In genomic region chr10:127323131-127323855, GRCm38 (mm10) we compare ENCODE assay signal across 12 mouse cellular contexts. TPM values are rescaled to one million over a fixed set of nuclear protein-coding genes. Genes with fewer than 3 reads are reported as not detected.
DNase-seq lines count a peak whose midpoint lies in the region; ATAC-seq and TF ChIP-seq lines count a peak whose summit lies in the region.
"Had no signal": no experiment of that assay in that cellular context is flagged by ENCODE, and none has a peak within 500 bp of the region (broad histone marks: within the 10 kb centered on the region; RNA-seq: fewer than 3 reads in every experiment).

No protein-coding gene starts in this region.

- TF ChIP-seq EP300 in MEL (IDR thresholded peaks at IDR 0.05; ENCODE audit: low read depth in 1 of 2, low read length in 2 of 2) = peak; percentile 6 to 43; a peak in 3 of 4 replicates

- no peaks in the 10 kb centered on the region for H3K4me1 ChIP-seq in kidney, adult 2 months (ENCODE audit: control insufficient read depth, insufficient read depth, low read length)
- peaks cover 11 to 19% of the 10 kb centered on the region in 2 experiments for H3K4me1 ChIP-seq in MEL (ENCODE audit: control insufficient read depth in 1 of 2, insufficient read depth in 2 of 2, low read length in 2 of 2)
- H3K4me1 ChIP-seq in liver, embryonic 13.5 days (replicated peaks) = peaks cover 62% of the 10 kb centered on the region
- H3K4me1 ChIP-seq in limb, embryonic 10.5 days = peaks cover 34% of the 10 kb centered on the region

- H3K9ac ChIP-seq in MEL (ENCODE audit: control insufficient read depth, low read depth, low read length, poor library complexity, severe bottlenecking) = peak overlapping the region; percentile 71
- peak overlapping the region; percentile 39 for H3K9ac ChIP-seq in liver, embryonic 13.5 days
- H3K9ac ChIP-seq: limb, embryonic 13.5 days had no signal

- no peak for ATAC-seq in liver, embryonic 13.5 days (ENCODE audit: low read depth)

- TF ChIP-seq CTCF in kidney, adult 2 months (conservative IDR thresholded peaks at IDR 0.05; ENCODE audit: insufficient read depth, insufficient read length, low read depth, low read length) = no peak
- no peak for TF ChIP-seq CTCF in MEL (IDR thresholded peaks at IDR 0.05 in 2 of 3, conservative IDR thresholded peaks at IDR 0.05 in 1 of 3; ENCODE audit: control insufficient read depth in 1 of 3, insufficient read depth in 1 of 3, low read depth in 2 of 3, low read length in 3 of 3, poor library complexity in 1 of 3, severe bottlenecking in 1 of 3)

- peak; percentile 13 for DNase-seq in kidney, adult 2 months
- DNase-seq in kidney, postnatal 14 days = no peak
- peak; percentile 85 for DNase-seq in MEL (ENCODE audit: low read depth, low spot score)
- DNase-seq in liver, embryonic 13.5 days = no peak
- DNase-seq in naive thymus-derived CD4-positive, alpha-beta T cell, adult 2 months (ENCODE audit: low read depth) = peak; percentile 51
- no peak for DNase-seq in MN1 (ENCODE audit: low spot score)
- no peak for DNase-seq in limb, embryonic 10.5 days (ENCODE audit: low spot score)
- DNase-seq in adrenal gland, adult 2 months = no peak
- DNase-seq: cerebellum, adult 9-11 months; heart, postnatal 14 days had no signal

- H3K79me2 ChIP-seq in MEL (ENCODE audit: control insufficient read depth, insufficient read depth, low read length, poor library complexity) = peaks cover 2% of the 10 kb centered on the region; the same call in 1 of the 2 replicates

- H3K36me3 ChIP-seq in kidney, adult 2 months (ENCODE audit: control insufficient read depth, insufficient read depth, low read length) = no peaks in the 10 kb centered on the region
- peaks cover 0 to 11% of the 10 kb centered on the region in 2 experiments; a peak in 2 of 4 replicates for H3K36me3 ChIP-seq in MEL (ENCODE audit: control insufficient read depth in 1 of 2, insufficient read depth in 2 of 2, low read length in 2 of 2)
- H3K36me3 ChIP-seq in liver, embryonic 13.5 days = no peaks in the 10 kb centered on the region
- 0 out of 2 replicates have a peak, but pooled peaks cover 2% of the 10 kb centered on the region for H3K36me3 ChIP-seq in limb, embryonic 10.5 days
- H3K36me3 ChIP-seq: limb, embryonic 13.5 days had no signal

- no peak for TF ChIP-seq POLR2A in kidney, adult 2 months (IDR thresholded peaks at IDR 0.05; ENCODE audit: low read depth, low read length)
- TF ChIP-seq POLR2A in MEL (IDR thresholded peaks at IDR 0.05; ENCODE audit: control insufficient read depth in 1 of 2, insufficient read depth in 1 of 2, low read depth in 1 of 2, low read length in 2 of 2, poor library complexity in 1 of 2) = peak in 1 of 2 experiments; percentile 58; a peak in 2 of 4 replicates

- H3K9me3 ChIP-seq in MEL (replicated peaks; ENCODE audit: insufficient read depth, low read length) = no peaks in the 10 kb centered on the region
- H3K9me3 ChIP-seq in liver, embryonic 13.5 days (replicated peaks) = no peaks in the 10 kb centered on the region
- H3K9me3 ChIP-seq in limb, embryonic 10.5 days (replicated peaks) = no peaks in the 10 kb centered on the region
- H3K9me3 ChIP-seq: limb, embryonic 13.5 days had no signal

- no peak for TF ChIP-seq RAD21 in MEL (IDR thresholded peaks at IDR 0.05; ENCODE audit: low read depth, low read length)

- H3K27ac ChIP-seq in kidney, adult 2 months (ENCODE audit: insufficient read depth, low read depth, low read length) = no peak overlapping the region; the same call in 1 of the 2 replicates
- H3K27ac ChIP-seq in MEL (ENCODE audit: control insufficient read depth, low read depth, low read length) = peak overlapping the region; percentile 64
- peak overlapping the region; percentile 69 for H3K27ac ChIP-seq in liver, embryonic 13.5 days
- no peak overlapping the region; the same call in 1 of the 2 replicates for H3K27ac ChIP-seq in limb, embryonic 10.5 days
- H3K27ac ChIP-seq: limb, embryonic 13.5 days had no signal

- H3K4me2 ChIP-seq in liver, embryonic 13.5 days = peak overlapping the region; percentile 44
- H3K4me2 ChIP-seq: limb, embryonic 13.5 days had no signal

- no peak overlapping the region for H3K4me3 ChIP-seq in kidney, adult 2 months (ENCODE audit: insufficient read depth, low read depth, low read length)
- peak overlapping the region; percentile 53 to 89 for H3K4me3 ChIP-seq in MEL (ENCODE audit: control insufficient read depth in 1 of 2, insufficient read depth in 1 of 2, low read depth in 2 of 2, low read length in 2 of 2)
- peak overlapping the region; percentile 36 for H3K4me3 ChIP-seq in liver, embryonic 13.5 days (replicated peaks)
- no peak overlapping the region for H3K4me3 ChIP-seq in limb, embryonic 10.5 days
- H3K4me3 ChIP-seq: limb, embryonic 13.5 days had no signal

- WGBS in kidney, adult 2 months = 65% methylated on average over 17 of the region's 17 CpGs
- WGBS in liver, embryonic 13.5 days (ENCODE audit: insufficient replicate concordance) = 24% methylated on average over 17 of the region's 17 CpGs
- WGBS in limb, embryonic 10.5 days = 77% methylated on average over 17 of the region's 17 CpGs

- peaks cover 2% of the 10 kb centered on the region; the same call in 1 of the 2 replicates for H3K27me3 ChIP-seq in kidney, adult 2 months (replicated peaks; ENCODE audit: control insufficient read depth, insufficient read depth, low read length)
- no peaks in the 10 kb centered on the region for H3K27me3 ChIP-seq in MEL (ENCODE audit: control insufficient read depth in 1 of 2, insufficient read depth in 2 of 2, low read length in 2 of 2)
- H3K27me3 ChIP-seq in liver, embryonic 13.5 days = peaks cover 32% of the 10 kb centered on the region
- peaks cover 53% of the 10 kb centered on the region for H3K27me3 ChIP-seq in limb, embryonic 10.5 days (ENCODE audit: low read depth, poor library complexity, severe bottlenecking)

TF ChIP-seq in MEL, 35 proteins besides CTCF, POLR2A, EP300 and RAD21 (continues in another document):
- TF ChIP-seq USF2 (IDR thresholded peaks at IDR 0.05; ENCODE audit: borderline replicate concordance in 1 of 2, insufficient read depth in 1 of 2, low read depth in 1 of 2, low read length in 2 of 2) (no peak), UBTF (IDR thresholded peaks at IDR 0.05; ENCODE audit: borderline replicate concordance, insufficient read depth, low read depth, low read length) (no peak), TCF12 (IDR thresholded peaks at IDR 0.05; ENCODE audit: low read depth, low read length) (0 out of 2 replicates have a peak, but pooled peaks have one; percentile 8), MEF2A (IDR thresholded peaks at IDR 0.05; ENCODE audit: extremely low read depth, insufficient replicate concordance, low read depth, low read length, poor library complexity, severe bottlenecking) (no peak), RCOR1 (IDR thresholded peaks at IDR 0.05; ENCODE audit: low read depth, low read length) (no peak)

RNA-seq across cellular contexts. Expression of gene Arhgap9, which starts 1.5 kb away (rescaled TPM):
- 2.7 and 6.0 TPM in 2 replicates for polyA plus RNA-seq in kidney, adult 2 months (2012; rRNA removed)
- total RNA-seq in MEL (2012; rRNA removed) = 24.4 and 27.7 TPM in 2 replicates
- polyA plus RNA-seq in MEL (2012; ENCODE audit: insufficient read depth in 1 of 2, insufficient read length in 2 of 2, low read depth in 1 of 2, low replicate concordance in 2 of 2, missing spikeins in 1 of 2) = 10 to 100 TPM in 1 of 2 experiments, not detected in 1; 41.1 TPM
- 14.0 and 15.1 TPM in 2 replicates for polyA plus RNA-seq in liver, embryonic 13.5 days (2015; fragmentation: Nextera tagmentation; extraction: Ambion mirVana)
- 5.5 and 5.9 TPM in 2 replicates for polyA plus RNA-seq in limb, embryonic 10.5 days (2016; fragmentation: Nextera tagmentation; extraction: Ambion mirVana)
- total RNA-seq in adrenal gland, adult 2 months (2021) = 1 to 10 TPM; 1.9 to 2.7 TPM
- polyA plus RNA-seq in adrenal gland, adult 2 months (2012; rRNA removed) = 2.7 and 3.7 TPM in 2 replicates

RNA-seq across cellular contexts. Expression of gene Mars, which starts 11.7 kb away (rescaled TPM):
- 44.4 and 48.3 TPM in 2 replicates for polyA plus RNA-seq in kidney, adult 2 months (2012; rRNA removed)
- total RNA-seq in MEL (2012; rRNA removed) = 147 and 162 TPM in 2 replicates
- polyA plus RNA-seq in MEL (2012; ENCODE audit: insufficient read depth in 1 of 2, insufficient read length in 2 of 2, low read depth in 1 of 2, low replicate concordance in 2 of 2, missing spikeins in 1 of 2) = 100 to 1,000 TPM in 1 of 2 experiments, not detected in 1; 195 TPM
- 150 and 166 TPM in 2 replicates for polyA plus RNA-seq in liver, embryonic 13.5 days (2015; fragmentation: Nextera tagmentation; extraction: Ambion mirVana)
- polyA plus RNA-seq in limb, embryonic 10.5 days (2016; fragmentation: Nextera tagmentation; extraction: Ambion mirVana) = 170 and 205 TPM in 2 replicates
- total RNA-seq in adrenal gland, adult 2 months (2021) = 100 to 1,000 TPM; 106 to 128 TPM
- polyA plus RNA-seq in adrenal gland, adult 2 months (2012; rRNA removed) = 90.6 and 111 TPM in 2 replicates

RNA-seq across cellular contexts. Expression of gene Gli1, which starts 18.5 kb away (rescaled TPM):
- 1.7 and 3.0 TPM in 2 replicates for polyA plus RNA-seq in kidney, adult 2 months (2012; rRNA removed)
- 1.3 and 1.4 TPM in 2 replicates for total RNA-seq in MEL (2012; rRNA removed)
- 1 to 10 TPM in 1 of 2 experiments, not detected in 1; 8.0 TPM for polyA plus RNA-seq in MEL (2012; ENCODE audit: insufficient read depth in 1 of 2, insufficient read length in 2 of 2, low read depth in 1 of 2, low replicate concordance in 2 of 2, missing spikeins in 1 of 2)
- 0.21 and 0.31 TPM in 2 replicates for polyA plus RNA-seq in liver, embryonic 13.5 days (2015; fragmentation: Nextera tagmentation; extraction: Ambion mirVana)
- polyA plus RNA-seq in limb, embryonic 10.5 days (2016; fragmentation: Nextera tagmentation; extraction: Ambion mirVana) = 10.9 and 11.7 TPM in 2 replicates
- 1 to 10 TPM; 2.6 to 5.0 TPM for total RNA-seq in adrenal gland, adult 2 months (2021)
- polyA plus RNA-seq in adrenal gland, adult 2 months (2012; rRNA removed) = 9.1 and 10.2 TPM in 2 replicates

RNA-seq across cellular contexts. Expression of gene Inhbe, which starts 30.9 kb away (rescaled TPM):
- not detected in 2 replicates for polyA plus RNA-seq in kidney, adult 2 months (2012; rRNA removed)
- total RNA-seq in MEL (2012; rRNA removed) = not detected in 2 replicates
- polyA plus RNA-seq in MEL (2012; ENCODE audit: insufficient read depth in 1 of 2, insufficient read length in 2 of 2, low read depth in 1 of 2, low replicate concordance in 2 of 2, missing spikeins in 1 of 2) = under 1 TPM in 1 of 2 experiments, not detected in 1; 0.03 TPM
- polyA plus RNA-seq in liver, embryonic 13.5 days (2015; fragmentation: Nextera tagmentation; extraction: Ambion mirVana) = 0.32 and 0.38 TPM in 2 replicates
- 0.13 TPM in 1 of 2 replicates, not detected in the other for polyA plus RNA-seq in limb, embryonic 10.5 days (2016; fragmentation: Nextera tagmentation; extraction: Ambion mirVana)
- total RNA-seq in adrenal gland, adult 2 months (2021) = not detected
- polyA plus RNA-seq in adrenal gland, adult 2 months (2012; rRNA removed) = 0.01 and 0.02 TPM in 2 replicates
- total RNA-seq: heart, postnatal 14 days; layer of hippocampus, adult 18-20 months had no signal

RNA-seq across cellular contexts. Expression of gene Mbd6, which starts 34.5 kb away (rescaled TPM):
- polyA plus RNA-seq in kidney, adult 2 months (2012; rRNA removed) = 24.6 and 26.8 TPM in 2 replicates
- total RNA-seq in MEL (2012; rRNA removed) = 4.2 and 5.0 TPM in 2 replicates
- polyA plus RNA-seq in MEL (2012; ENCODE audit: insufficient read depth in 1 of 2, insufficient read length in 2 of 2, low read depth in 1 of 2, low replicate concordance in 2 of 2, missing spikeins in 1 of 2) = 10 to 100 TPM in 1 of 2 experiments, not detected in 1; 44.8 TPM
- 5.9 and 6.5 TPM in 2 replicates for polyA plus RNA-seq in liver, embryonic 13.5 days (2015; fragmentation: Nextera tagmentation; extraction: Ambion mirVana)
- polyA plus RNA-seq in limb, embryonic 10.5 days (2016; fragmentation: Nextera tagmentation; extraction: Ambion mirVana) = 16.7 and 18.8 TPM in 2 replicates
- 10 to 100 TPM; 39.7 to 45.0 TPM for total RNA-seq in adrenal gland, adult 2 months (2021)
- polyA plus RNA-seq in adrenal gland, adult 2 months (2012; rRNA removed) = 99.9 and 105 TPM in 2 replicates

Comparison
In these comparisons a context has a peak if more than half of its experiments do, and no peak if none do; other contexts are left out.
1. DNase-seq: peak in kidney, adult 2 months (single experiment), MEL (single experiment) and naive thymus-derived CD4-positive, alpha-beta T cell, adult 2 months (single experiment); none in kidney, postnatal 14 days (single experiment), liver, embryonic 13.5 days (single experiment), MN1 (single experiment), limb, embryonic 10.5 days (single experiment) and adrenal gland, adult 2 months (single experiment).
2. H3K27ac ChIP-seq: peak in MEL (single experiment) and liver, embryonic 13.5 days (single experiment); none in kidney, adult 2 months (single experiment) and limb, embryonic 10.5 days (single experiment).
3. H3K4me3 ChIP-seq: peak in MEL (2 of 2) and liver, embryonic 13.5 days (single experiment); none in kidney, adult 2 months (single experiment) and limb, embryonic 10.5 days (single experiment).